Mouse (Mus musculus): ENCODE data around the gene Irf3.

- TF ChIP-seq CTCF (IDR thresholded peaks at IDR 0.05; ENCODE audit: low read depth) (no peak), EP300 (optimal IDR thresholded peaks at IDR 0.05) (no peak)
Observed at GRCm38 (mm10) chr7:45047491-45047890, 50.0 kb downstream of the Irf3 start.

All from stomach, postnatal 0 days (tissue).